Mouse (Mus musculus): ENCODE results near the gene Ppp6r3.
"Not testable (repeated sequence)": the region's sequence is repeated elsewhere in the genome, so short reads cannot be mapped to it uniquely, and the experiment has no call there.

Ppp6r3 gene

DNA sequence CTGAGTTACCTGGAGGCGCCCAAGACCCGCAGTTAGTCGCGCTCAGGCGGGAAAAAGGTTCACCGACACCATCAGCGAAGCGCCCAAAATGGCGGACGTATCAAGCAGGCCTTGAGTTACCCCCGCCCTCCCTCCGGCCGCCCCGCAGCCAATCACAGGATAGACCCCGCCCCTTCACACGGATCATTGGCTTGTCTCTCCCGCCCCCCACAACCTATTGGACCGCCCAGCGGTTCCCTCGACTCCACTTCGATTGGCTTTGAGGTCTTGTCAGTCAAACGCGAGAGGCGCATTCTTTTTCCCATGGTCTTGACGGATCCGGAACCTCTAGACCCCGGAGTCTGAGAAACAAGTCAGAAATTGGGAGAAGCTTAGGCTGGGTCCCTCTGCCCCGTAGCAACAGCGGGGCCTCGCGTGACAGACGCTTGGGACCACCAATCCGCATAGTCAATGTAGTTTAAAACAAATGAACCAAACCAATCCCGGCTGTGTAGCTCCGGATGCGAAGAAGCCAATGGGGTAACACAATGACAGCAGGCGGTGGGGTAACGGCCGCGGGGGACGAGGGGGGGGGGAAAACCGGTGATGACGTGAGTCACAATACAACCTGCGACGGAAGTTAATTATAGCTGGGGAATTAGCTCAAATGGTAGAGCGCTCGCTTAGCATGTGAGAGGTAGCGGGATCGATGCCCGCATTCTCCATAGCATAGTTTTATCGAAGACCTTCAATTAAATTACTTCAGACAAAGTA is at the start of gene Ppp6r3:
TSS of gene Ppp6r3 (minus strand) at position 118 of the 753 bp plus-strand sequence.
- DNase-seq (ENCODE audit: low spot score) = peak; percentile 99

DNA sequence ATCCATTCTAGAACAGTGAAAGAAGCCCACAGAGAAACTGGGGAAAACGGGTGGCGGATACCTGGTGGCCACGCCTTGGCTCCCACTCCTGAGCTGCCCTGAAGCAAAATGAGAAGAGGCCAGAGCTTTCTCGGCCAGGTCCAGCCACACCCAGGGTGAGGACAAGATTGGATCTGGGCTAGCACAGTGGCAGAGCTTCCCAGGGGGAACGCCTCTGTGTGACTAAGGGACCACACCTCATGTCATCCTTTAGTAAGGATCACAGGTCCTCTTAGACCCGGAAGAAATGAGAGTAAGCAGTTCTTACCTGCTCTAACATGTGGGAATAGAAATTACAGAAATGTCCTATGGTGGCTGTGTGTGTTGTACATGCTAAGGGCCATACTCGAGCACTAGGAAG is 49.6 kb upstream of the Ppp6r3 start:
- DNase-seq (ENCODE audit: low spot score) = no peak

DNA sequence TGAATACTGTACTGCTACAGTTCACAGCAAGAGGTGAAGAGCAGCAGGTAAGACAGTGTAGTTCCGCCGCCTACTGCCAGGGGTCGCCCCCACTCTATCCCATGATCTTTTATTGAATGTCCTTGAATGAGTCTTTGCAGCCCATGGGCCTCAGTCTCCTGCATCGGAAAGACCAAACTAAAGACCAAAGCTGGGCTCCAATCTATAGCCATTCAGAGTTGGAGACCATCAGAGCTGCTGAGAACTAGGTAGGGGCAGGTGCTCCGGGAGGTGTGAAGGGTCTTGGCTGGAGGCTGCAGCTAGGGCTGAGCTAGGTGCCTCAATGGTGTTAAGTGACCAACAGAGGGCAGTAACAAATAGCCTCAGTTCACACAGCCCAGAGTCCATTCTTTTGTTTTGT is 48.3 kb upstream of the Ppp6r3 start:
- DNase-seq (ENCODE audit: low spot score) = no peak

DNA sequence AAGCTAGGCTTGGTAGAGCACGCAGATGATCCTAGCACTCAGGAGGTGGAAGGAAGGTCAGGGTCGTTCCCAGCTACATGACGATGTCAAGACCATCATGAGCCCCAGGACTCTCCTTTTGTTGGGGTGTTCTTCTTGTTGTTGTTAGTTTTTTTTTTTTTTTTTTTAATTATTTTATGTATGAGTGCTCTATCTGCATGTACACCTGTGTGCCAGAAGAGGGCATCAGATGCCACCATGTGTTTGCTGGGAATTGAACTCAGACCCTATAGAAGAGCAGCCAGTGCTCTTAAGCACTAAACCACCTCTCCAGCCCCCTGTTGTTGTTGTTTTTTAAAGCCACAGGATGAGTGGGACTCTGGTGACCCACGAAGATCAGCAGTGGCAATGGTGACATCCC is 47.7 kb upstream of the Ppp6r3 start:
- no peak for DNase-seq (ENCODE audit: low spot score)

DNA sequence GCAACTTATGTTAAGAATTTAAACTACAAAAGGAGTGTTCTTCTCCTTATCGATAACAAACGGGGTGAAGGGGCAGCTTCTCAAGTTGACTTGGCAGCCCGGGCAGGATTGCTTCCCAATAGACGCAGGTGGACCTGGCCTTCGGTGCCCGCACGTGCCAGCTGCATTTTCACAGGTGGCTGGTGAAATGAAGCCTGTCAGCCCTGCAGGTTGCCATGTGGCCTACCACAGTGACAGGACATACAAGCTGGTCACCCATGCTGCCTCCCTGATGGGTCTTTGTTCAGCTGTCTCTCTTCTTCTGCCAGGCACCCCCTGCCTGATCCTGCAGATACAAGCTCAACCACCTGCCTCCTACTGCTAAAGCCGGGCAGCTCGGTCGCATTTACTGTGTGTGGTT is 45.3 kb upstream of the Ppp6r3 start:
- no peak for DNase-seq (ENCODE audit: low spot score)

DNA sequence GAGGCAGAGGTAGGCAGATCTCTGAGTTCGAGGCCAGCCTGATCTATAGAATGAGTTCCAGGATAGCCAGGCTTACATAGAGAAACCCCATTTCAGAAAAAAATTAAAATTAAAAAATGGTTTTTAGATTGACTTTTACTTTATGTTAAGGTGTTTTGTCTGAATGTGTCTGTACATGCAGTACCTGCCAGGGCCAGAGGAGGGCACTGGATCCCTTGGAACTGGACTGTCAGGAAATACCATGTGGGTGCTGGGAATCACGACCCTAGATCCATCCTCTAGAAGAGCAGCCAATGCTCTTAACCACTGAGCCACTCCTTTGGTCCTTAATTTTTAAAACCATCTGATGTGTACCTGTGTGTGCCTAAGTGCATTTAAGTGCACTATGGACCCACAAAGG is 43.8 kb upstream of the Ppp6r3 start:
- no peak for DNase-seq (ENCODE audit: low spot score)

DNA sequence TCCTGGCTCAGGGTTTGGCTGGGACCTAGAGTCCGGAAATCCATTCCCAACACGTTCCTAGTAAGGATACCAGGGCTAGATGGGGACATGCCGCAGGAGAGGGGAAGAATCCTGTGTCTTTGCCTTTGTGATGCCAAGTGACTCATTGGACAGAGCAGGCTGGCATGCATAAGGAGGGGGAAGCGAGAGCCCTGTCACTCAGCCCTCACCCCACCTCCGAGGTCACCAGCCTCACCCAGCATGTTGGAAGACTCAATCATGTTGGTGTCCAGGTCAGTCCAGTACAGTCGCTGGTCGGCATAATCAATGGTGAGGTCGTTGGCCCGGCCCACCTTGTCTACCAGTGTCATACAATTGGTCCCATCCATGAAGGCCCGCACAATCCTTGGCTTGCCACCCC is 38.4 kb upstream of the Ppp6r3 start:
- DNase-seq (ENCODE audit: low spot score) = no peak

DNA sequence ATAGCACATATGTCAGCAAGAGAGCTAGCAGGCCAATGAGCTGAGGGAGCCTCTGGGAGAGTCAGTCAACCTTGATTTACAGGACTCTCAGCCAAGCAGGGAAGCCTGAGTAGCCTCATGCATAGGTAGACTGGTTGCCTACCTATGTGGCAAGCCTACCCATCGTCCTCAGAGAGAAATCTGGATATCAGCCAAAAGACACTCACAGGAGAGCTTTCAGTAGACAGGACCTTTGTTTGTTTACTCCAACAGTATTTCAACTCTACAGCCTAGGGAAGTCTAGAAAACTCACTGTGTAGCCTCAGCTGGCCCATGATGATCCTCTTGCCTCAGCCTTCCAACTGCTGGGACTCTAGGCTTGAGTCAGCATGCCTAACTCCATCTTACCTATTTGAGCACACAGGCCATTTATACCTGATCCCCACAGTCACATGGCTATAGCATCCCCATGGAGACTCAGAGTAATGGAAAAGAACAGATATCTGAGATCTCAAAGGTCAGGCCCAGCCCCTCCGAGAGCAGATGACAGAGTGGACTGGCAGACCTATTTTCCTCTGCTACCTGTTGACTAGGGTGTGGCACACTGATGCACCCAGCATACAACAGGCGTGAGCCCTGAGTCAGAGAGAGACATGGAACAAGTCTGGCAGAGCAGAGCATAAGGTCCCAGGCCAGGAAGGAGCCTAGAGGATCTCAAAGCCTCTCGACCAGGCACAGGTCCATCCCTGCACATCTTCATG is 37.2 kb upstream of the Ppp6r3 start:
- no peak for DNase-seq (ENCODE audit: low spot score)

DNA sequence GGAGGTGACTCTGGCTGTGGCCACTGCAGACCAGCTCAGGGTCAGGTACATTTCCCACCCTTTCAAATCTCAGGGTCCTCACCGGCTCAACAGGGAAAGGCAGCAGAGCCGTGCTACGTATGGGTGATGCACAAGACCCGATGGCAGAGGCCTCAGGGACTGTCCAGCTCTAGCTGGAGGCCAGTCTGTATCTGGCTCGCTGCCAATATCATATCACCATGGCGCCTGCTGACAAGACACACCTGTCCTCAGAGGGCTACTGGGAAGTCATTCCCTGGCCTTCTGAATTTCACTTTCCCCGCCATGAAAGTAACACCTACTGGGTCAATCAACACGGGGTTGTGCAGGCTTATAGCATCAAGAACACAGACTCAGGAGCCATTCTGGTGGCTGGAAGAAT is 36.2 kb upstream of the Ppp6r3 start:
- no peak for DNase-seq (ENCODE audit: low spot score)

DNA sequence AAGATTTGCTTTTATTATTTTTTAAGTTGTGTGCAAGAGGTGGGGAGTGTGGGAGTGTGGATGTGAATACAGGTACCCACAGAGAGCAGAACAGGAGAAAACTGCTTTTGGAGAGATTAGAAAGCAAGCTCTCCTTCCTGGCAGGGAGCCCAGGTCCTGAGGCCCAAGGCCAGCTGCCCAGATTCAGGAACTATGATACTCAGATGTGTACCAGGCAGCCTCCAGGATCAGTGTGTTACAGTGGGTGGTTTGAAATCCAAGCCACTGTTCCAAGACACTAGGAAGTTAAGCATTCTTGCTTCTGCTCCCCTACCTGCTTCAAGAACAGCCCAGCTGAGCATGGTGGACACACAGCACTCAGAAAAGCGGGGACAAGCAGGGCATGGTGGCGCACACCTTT is 35.3 kb upstream of the Ppp6r3 start:
- peak; percentile 73 for DNase-seq (ENCODE audit: low spot score)

DNA sequence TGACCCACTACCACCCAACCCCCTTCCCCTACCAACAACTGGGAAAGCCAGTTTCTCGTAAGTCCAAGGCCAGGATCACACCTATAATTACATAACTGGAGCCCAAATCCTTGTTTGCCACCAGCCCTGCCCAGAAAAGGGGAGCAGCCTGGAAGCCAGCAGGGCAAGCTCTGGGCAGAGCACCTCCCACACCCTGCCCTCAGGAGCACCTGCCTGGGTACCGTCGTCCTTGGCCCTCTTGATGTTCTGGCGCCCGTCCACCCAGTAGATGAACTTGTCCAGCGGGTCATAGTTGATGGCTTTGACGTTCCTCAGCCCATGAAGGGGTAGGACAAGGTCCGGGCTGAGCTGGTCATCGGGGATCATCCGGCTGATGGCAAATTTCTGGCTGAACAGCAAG is 34.3 kb upstream of the Ppp6r3 start:
- DNase-seq (ENCODE audit: low spot score) = no peak

DNA sequence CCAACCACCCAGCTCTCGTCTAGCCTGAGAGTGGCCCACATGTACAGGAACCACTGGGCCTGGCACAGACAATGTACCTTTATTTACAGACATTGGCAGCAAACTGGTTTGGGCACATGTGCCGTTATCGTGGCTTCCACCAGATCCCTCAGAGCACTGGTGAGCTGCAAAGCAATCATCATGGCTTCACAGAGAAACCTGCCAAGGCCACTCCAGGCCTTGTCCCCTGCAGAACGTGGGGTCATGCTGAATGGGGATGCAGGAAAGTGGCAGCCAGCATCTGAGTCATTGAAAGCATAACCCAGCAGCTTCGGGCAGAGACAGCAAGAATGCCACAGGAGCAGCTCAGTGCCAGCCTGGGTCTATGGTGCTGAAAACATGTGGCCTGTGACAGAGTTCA is 18.8 kb upstream of the Ppp6r3 start:
- DNase-seq (ENCODE audit: low spot score) = no peak

DNA sequence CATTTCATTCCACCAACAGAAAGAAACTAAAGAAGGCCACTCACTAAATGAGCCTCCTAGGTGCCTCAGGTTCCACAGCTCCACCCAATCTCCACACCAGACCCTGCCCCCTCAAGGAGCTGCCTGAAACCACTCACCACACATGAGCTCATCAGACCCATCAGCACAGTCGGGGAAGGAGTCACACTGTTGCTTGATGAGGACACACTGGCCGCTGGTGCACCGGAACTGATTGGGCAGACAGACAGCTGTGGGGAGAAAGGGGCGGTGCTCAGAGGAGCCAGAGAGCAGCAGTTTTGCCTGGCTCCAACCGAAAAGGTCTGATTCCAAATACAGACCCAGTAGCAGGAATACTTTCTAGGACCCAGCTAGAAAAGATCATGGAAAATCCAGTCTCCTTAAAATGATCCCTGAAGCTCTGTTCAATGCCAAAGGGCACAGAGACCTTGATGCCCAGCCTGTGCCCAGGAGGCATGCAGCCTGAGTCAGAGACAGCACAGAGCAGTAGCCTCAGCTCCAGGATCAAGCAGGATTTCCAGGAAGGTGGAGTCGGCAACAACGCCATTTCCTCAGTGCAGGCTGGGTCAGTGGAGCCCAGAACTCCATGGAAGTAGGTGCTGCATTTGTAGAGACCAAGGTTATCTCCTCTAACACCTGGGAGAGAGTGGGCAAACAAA is 18.0 kb upstream of the Ppp6r3 start:
- no peak for DNase-seq (ENCODE audit: low spot score)

DNA sequence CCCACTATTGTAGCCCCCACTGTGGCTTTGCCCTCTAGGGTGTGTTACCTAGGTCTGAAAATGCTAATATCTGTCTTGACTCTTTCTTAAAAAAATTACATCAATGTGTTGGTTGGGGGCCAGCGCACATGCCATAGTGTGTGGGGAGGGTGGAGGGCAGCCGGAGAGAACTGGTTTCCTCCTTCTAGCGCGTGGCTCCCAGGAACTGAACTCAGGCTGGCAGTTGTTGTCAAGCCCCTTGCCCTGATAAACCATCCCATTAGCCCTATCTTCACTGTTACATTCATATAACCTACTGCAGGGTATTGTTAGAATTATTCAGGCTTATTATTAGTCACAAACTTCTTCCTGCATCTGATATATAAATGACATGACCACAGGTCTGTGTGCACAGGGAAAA is 14.4 kb upstream of the Ppp6r3 start:
- no peak for DNase-seq (ENCODE audit: low spot score)

DNA sequence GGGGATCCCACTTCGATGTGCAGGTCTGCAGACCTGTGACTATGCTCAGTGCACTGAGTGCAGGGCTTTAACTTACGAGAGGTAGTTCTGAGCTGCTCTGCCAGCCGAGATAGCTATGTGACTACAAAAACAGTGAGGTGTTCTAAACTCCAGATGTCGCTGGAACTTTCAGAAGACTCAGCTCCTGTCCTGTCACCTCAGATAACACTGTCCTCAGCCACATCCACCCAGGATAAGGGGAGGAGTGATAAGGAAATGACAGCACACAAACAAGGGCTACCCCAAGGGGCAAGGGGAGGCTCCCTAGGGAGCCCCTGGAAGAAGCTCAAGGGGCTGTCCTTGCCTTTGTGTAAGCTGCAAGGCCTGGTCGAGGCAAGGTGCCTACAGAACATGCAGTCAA is 14.0 kb upstream of the Ppp6r3 start:
- DNase-seq (ENCODE audit: low spot score) = no peak

DNA sequence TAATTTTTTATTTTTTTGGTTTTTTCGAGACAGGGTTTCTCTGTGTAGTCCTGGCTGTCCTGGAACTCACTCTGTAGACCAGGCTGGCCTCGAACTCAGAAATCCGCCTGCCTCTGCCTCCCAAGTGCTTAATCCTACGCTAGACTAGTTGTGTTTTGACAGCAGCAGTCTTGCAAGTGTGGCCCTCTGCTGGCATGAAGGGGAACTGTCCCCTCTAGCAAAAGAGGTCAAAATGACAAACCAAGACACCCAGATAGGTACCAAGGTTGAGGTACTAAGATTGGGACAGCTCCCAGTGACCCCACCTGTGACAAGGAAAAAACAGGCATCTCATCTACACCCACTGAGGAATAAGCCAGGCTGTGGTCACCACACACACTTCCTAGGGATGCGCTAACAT is 12.2 kb upstream of the Ppp6r3 start:
- not testable (repeated sequence) for DNase-seq (ENCODE audit: low spot score)

DNA sequence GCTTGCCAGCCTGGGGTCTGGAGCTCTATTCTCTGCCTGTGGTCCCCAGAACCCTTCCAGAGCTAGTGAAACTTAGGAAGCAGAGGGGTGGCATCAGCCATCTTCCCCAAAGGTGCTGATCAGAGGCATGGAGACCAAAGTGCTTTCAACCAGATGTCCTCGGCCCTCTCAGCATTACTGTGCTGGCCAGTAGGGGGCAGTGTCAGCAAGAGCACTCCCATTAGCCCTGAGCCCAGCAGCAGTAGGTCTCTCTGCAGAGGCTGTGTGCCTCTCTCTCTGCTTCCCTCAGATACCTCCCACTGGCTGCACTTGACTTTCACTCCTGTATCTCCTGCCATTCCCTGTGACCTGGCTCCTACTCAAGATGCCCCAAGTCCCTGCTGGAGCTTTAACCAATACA is 11.0 kb upstream of the Ppp6r3 start:
- DNase-seq (ENCODE audit: low spot score) = no peak

DNA sequence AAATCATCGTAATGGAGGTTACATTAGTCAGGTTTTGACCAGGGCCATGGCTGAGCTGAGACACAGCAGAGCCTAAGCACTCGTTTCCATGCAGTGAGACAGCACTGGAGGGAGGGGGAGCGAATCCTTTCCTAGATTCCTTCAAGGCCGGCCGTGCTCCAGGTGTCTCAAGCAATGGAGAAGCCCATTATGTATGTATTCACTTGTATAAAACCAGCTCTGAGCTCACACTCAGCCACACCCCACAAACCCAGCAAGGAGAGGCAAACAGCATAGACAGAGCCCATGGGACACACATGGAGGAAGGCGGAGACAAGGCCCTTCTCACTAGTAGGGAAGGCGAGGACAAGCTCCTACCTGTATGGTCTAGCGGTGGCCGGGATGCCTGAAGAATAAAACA is 10.5 kb upstream of the Ppp6r3 start:
- DNase-seq (ENCODE audit: low spot score) = no peak

DNA sequence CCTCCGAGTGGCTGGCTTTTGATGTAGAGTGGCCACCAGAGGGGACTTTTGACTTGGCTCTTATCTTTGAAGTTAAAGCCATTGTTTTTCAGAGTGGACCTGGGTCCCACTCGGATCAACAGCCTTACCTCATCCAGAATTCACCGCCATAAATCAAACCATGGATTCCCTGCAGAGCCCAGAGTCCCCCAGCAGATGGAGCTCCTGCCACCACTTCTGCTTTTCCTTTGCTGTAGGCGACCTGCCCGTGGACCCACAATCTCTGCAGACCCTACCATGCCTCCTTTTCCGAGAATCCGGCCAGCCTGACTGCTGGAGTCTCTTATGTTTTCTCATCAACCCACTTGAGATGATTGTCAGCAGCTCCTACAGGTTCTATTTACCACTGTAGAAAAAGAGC is 5.8 kb upstream of the Ppp6r3 start:
- no peak for DNase-seq (ENCODE audit: low spot score)

DNA sequence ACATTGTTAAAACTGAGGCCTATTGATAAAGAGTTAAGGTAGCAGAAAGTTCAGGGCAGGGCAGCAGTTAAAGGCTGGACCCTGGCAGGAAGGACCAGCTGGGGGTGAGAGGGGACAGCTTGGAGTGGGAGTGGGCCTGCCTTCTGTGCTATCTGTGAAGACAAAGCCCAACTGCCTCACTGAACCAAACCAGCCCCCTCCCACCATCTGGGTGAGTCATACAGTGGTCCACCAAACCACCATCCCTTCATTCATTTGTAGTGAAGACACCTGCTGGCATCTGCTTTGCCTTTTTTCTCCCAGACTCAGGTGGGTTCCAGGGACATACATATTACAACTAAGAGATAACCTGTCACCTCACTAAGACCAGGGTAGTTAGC is 2.4 kb upstream of the Ppp6r3 start:
- no peak for DNase-seq (ENCODE audit: low spot score)

DNA sequence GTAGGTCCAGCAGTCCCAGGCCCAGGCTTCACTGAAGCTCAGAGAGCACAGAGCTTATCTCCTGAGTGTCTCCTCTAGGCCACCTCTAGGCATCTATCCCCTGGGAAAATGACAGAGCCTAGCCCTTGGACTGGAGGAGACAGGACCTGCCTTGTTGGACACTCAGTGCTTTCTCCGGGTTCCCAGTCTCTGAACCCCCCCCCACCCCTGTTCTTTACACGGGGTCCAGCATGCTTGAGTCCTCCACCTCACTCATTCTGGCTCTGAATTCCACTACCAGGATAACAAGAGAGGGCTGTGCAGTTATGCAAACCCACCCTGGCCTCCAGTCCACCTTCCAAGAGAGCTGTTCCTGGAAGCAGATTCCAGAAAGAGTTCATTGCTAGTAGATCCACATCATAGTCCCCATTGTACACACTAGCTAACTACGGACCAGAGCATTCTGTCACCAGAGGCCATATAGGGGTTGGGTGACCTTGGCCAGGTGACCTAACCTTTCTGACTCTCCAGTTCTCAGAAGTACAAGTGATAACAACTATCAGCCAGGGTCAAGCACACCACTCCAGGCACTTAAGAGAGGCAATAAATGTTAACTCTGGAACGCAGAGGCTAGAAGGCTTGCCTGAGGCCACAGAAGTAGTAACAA is 1.8 kb upstream of the Ppp6r3 start:
- no peak for DNase-seq (ENCODE audit: low spot score)

DNA sequence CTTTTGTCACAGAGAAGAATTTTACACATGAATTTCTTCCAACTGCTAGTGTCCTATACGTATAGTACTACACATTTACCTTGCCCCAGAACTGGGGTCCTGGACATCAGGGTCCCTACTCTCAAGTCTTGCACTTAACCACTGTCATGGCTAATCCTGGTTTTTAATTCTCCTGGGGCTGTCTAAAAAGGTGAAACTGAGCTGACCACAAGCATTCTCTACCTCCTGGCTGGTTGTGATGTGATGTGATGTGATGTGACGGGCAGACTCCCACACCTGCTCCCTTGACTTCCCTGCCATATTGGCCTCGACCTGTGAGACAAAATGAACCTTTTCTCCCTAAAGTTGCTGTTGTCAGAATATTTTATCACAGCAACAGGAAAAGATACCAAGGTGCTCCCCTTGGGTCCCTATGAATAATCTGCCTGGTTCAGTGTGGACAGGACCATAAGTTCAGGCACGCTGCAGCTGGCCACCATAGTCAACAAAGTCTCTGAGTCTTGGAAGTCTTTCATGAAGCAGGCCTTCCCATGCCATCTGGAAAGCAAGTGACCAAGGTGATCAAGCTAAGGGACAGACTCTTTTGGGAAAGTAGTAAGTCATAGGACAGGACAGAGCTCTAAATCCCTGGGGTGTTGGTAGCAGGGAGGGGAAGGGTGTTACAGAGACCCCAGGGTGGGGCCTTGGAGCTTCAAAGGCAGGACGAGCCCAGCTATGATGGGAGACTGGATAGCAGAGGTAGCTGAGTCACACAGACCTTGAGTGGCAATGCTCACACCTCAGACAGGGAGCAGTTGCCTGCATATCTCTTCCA is 1.1 kb upstream of the Ppp6r3 start:
- DNase-seq (ENCODE audit: low spot score) = no peak
